Mouse (Mus musculus) urinary bladder, postnatal 0 days (tissue): ENCODE measurements around the gene Ctla4. TPM values are rescaled to one million over a fixed set of nuclear protein-coding genes. Genes with fewer than 3 reads are reported as not detected.

ENCODE experiments used
- polyA plus RNA-seq: library from polyadenylated mRNA; unstranded; fragments of >200 nt; fragmentation: Nextera tagmentation; extraction: Ambion mirVana; gene quantifications from 2 replicates; pipeline ENCODE4 v1.2.1, GENCODE M21; 2015

Ctla4 gene
- not detected in 2 replicates for polyA plus RNA-seq

DNA sequence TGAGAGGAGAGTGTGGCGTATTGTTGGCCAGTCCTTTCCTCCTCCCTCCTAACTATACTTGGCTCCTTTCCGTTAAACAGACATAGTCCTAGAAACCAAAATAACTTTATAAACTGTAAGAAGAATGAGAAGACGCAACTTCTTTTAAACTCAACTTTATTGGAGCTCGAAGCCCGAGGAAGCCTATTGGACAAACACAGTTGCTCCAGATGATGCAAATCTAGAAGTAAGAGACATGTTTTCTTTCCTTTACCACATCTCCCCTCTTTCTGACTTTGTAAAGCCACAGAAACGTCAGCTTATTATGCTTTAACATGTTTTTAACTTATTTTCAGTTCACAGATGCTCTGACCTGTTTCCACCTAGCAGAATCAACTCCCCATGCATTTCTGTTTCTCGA, at the start of gene Ctla4:
Gene Ctla4, plus strand, starts transcription at position 20 of the 400 bp plus-strand sequence.

Other genes with a start within 250 kb of the Ctla4 start
- 0.16 and 0.29 TPM in 2 replicates for gene Cd28, start 170.2 kb upstream of the Ctla4 start, polyA plus RNA-seq
- 0.11 and 0.18 TPM in 2 replicates for gene Icos, start 90.9 kb downstream of the Ctla4 start, polyA plus RNA-seq